Mouse (Mus musculus) kidney, adult 2 months (tissue): ENCODE data around the gene Mns1.

ENCODE experiments used
- CTCF ChIP-seq: fragments of 200-500 bp; conservative IDR thresholded peaks from 2 replicates; pipeline ENCODE4 v1.5.1; 2011; ENCODE audit warnings: low read depth, mild to moderate bottlenecking, control low read depth, low read length, moderate library complexity, mixed read lengths; ENCODE audit not compliant: insufficient read depth, insufficient read length
- POLR2A ChIP-seq: fragments of 200-500 bp; IDR thresholded peaks from one replicate; pipeline ENCODE4 v1.6.1; 2011; ENCODE audit warnings: low read depth, low read length, control low read depth

DNA sequence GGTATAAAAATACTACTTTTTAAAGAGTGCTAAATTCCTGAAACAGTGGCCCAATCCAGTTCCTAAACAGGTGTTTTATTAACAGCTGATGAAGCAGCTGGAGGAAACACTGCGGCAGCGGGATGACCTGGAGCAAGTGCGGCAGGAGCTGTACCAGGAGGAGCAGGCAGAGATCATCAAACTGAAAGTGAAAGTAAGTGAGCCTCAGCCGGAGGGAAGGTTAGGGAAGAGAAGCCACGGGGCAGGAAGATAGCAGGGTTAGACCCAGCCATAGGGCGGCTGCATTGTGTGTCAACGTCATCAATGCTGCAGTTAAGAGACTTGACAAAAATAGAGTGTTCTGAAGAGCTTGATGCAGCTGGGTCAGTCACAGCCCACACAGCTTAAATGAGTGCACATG, 11.6 kb downstream of the Mns1 start:
- TF ChIP-seq POLR2A (no peak), CTCF (no peak)
